Comparison of ENCODE assay signal across 12 mouse cellular contexts in the genomic region with DNA sequence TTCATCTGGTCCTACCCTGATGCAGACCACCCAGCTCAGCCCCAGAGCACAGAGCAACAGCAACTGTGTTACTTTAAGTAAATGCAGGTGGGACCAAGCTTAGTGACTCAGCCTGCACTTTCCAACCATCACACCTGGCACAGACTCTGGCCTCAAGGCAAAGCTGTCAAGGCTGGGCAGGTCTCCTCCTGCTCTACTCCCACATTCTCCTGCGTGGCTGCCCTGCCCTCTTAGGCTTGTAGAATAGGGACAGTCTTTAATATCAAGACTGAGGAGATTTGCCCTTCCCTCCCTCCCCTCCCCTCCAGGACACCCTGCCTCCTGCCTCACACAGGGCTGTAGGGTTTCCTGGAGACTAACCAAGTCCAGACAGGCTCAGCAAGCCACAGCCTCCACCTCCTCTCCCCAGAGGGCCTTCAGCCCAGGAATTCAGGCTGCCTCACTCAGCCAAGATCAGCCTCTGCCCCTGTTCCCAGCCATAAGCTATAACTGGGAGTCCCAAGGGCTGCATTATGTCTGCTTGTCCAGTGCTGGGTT. TPM values are rescaled to one million over a fixed set of nuclear protein-coding genes. Genes with fewer than 3 reads are reported as not detected.
DNase-seq lines count a peak whose midpoint lies in the region; ATAC-seq and TF ChIP-seq lines count a peak whose summit lies in the region.
"Had no signal": no experiment of that assay in that cellular context is flagged by ENCODE, and none has a peak within 500 bp of the region (broad histone marks: within the 10 kb centered on the region; RNA-seq: fewer than 3 reads in every experiment).

No protein-coding gene starts in this region.

- H3K9me3 ChIP-seq in hindbrain, embryonic 10.5 days, result peaks cover 6% of the 10 kb centered on the region; the same call in 1 of the 2 replicates
- no peaks in the 10 kb centered on the region for H3K9me3 ChIP-seq in hindbrain, postnatal 0 days (ENCODE audit: low read length)
- no peaks in the 10 kb centered on the region for H3K9me3 ChIP-seq in embryonic facial prominence, embryonic 15.5 days (replicated peaks)
- no peaks in the 10 kb centered on the region for H3K9me3 ChIP-seq in limb, embryonic 14.5 days (ENCODE audit: control insufficient read depth, low read length)
- H3K9me3 ChIP-seq in forebrain, embryonic 11.5 days (ENCODE audit: control insufficient read depth, low read length), result no peaks in the 10 kb centered on the region; the same call in 1 of the 2 replicates

- ATAC-seq in hindbrain, postnatal 0 days, result no peak
- peak; percentile 82 for ATAC-seq in embryonic facial prominence, embryonic 15.5 days (ENCODE audit: insufficient number of reproducible peaks, low FRiP score, low TSS enrichment, low read depth)
- ATAC-seq in limb, embryonic 14.5 days (ENCODE audit: low FRiP score, low read depth), result peak; percentile 78
- ATAC-seq in forebrain, embryonic 11.5 days (replicated peaks; ENCODE audit: low FRiP score), result no peak

- no peaks in the 10 kb centered on the region for H3K36me3 ChIP-seq in hindbrain, embryonic 10.5 days
- no peaks in the 10 kb centered on the region for H3K36me3 ChIP-seq in hindbrain, postnatal 0 days (ENCODE audit: insufficient read depth, low read length)
- no peaks in the 10 kb centered on the region for H3K36me3 ChIP-seq in embryonic facial prominence, embryonic 15.5 days
- H3K36me3 ChIP-seq in limb, embryonic 14.5 days (ENCODE audit: control insufficient read depth, insufficient read depth, low read length), result no peaks in the 10 kb centered on the region
- H3K36me3 ChIP-seq in forebrain, embryonic 11.5 days (ENCODE audit: control insufficient read depth, insufficient read depth, low read length), result no peaks in the 10 kb centered on the region

- TF ChIP-seq CTCF in hindbrain, postnatal 0 days (IDR thresholded peaks at IDR 0.05; ENCODE audit: low read depth), result no peak

- peaks cover 7% of the 10 kb centered on the region; the same call in 1 of the 2 replicates for H3K4me1 ChIP-seq in hindbrain, embryonic 10.5 days (replicated peaks)
- no peaks in the 10 kb centered on the region for H3K4me1 ChIP-seq in hindbrain, postnatal 0 days (ENCODE audit: insufficient read depth, low read length)
- H3K4me1 ChIP-seq in embryonic facial prominence, embryonic 15.5 days, result peaks cover 14% of the 10 kb centered on the region
- H3K4me1 ChIP-seq in limb, embryonic 14.5 days (ENCODE audit: control insufficient read depth, insufficient read depth, low read length), result peaks cover 14% of the 10 kb centered on the region
- no peaks in the 10 kb centered on the region for H3K4me1 ChIP-seq in forebrain, embryonic 11.5 days (replicated peaks; ENCODE audit: control insufficient read depth, insufficient read depth, low read length)

- DNase-seq in hindbrain, embryonic 10.5 days (ENCODE audit: low spot score), result no peak
- DNase-seq in hindbrain, postnatal 0 days (ENCODE audit: low spot score), result no peak
- peak; percentile 78 for DNase-seq in NIH3T3 (ENCODE audit: low read depth)
- DNase-seq in limb, embryonic 14.5 days (ENCODE audit: low spot score), result peak; percentile 64
- no peak for DNase-seq in spleen, postnatal 14 days (ENCODE audit: low spot score in 2 of 2)
- DNase-seq in forebrain, embryonic 11.5 days (ENCODE audit: low spot score), result no peak
- DNase-seq: cerebellum, adult 18-20 months; lung, postnatal 14 days; midbrain, embryonic 14.5 days had no signal

- H3K27ac ChIP-seq in hindbrain, embryonic 10.5 days, result 0 out of 2 replicates have a peak overlapping the region, but pooled peaks have one; percentile 6
- no peak overlapping the region for H3K27ac ChIP-seq in hindbrain, postnatal 0 days
- peak overlapping the region; percentile 80 for H3K27ac ChIP-seq in embryonic facial prominence, embryonic 15.5 days (replicated peaks)
- H3K27ac ChIP-seq in limb, embryonic 14.5 days (replicated peaks; ENCODE audit: low read depth, low read length), result peak overlapping the region; percentile 67
- no peak overlapping the region for H3K27ac ChIP-seq in forebrain, embryonic 11.5 days (ENCODE audit: low read depth, low read length)

- no peak for TF ChIP-seq POLR2A in limb, embryonic 14.5 days (IDR thresholded peaks at IDR 0.05; ENCODE audit: borderline replicate concordance, extremely low read depth, insufficient read depth, insufficient read length)

- H3K4me2 ChIP-seq in hindbrain, postnatal 0 days (ENCODE audit: low read depth, low read length), result no peak overlapping the region
- no peak overlapping the region for H3K4me2 ChIP-seq in embryonic facial prominence, embryonic 15.5 days (replicated peaks)
- no peak overlapping the region for H3K4me2 ChIP-seq in limb, embryonic 14.5 days (replicated peaks; ENCODE audit: low read depth, low read length, severe bottlenecking)
- no peak overlapping the region for H3K4me2 ChIP-seq in forebrain, embryonic 11.5 days (ENCODE audit: low read depth, low read length, severe bottlenecking)

- no peaks in the 10 kb centered on the region for H3K27me3 ChIP-seq in hindbrain, embryonic 10.5 days (ENCODE audit: insufficient read depth, poor library complexity, severe bottlenecking)
- H3K27me3 ChIP-seq in hindbrain, postnatal 0 days (ENCODE audit: insufficient read depth, low read length), result no peaks in the 10 kb centered on the region
- no peaks in the 10 kb centered on the region for H3K27me3 ChIP-seq in embryonic facial prominence, embryonic 15.5 days
- no peaks in the 10 kb centered on the region for H3K27me3 ChIP-seq in limb, embryonic 14.5 days (ENCODE audit: control insufficient read depth, insufficient read depth, low read length)
- no peaks in the 10 kb centered on the region for H3K27me3 ChIP-seq in forebrain, embryonic 11.5 days (ENCODE audit: control insufficient read depth, insufficient read depth, low read length)

- no peak overlapping the region for H3K9ac ChIP-seq in hindbrain, postnatal 0 days (replicated peaks; ENCODE audit: low read length)
- H3K9ac ChIP-seq in embryonic facial prominence, embryonic 15.5 days, result no peak overlapping the region
- peak overlapping the region; percentile 31; the same call in 1 of the 2 replicates for H3K9ac ChIP-seq in limb, embryonic 14.5 days (ENCODE audit: low read depth, low read length, severe bottlenecking)
- no peak overlapping the region for H3K9ac ChIP-seq in forebrain, embryonic 11.5 days (ENCODE audit: low read length)

- WGBS in hindbrain, embryonic 10.5 days, result 50% methylated on average over 1 of the region's 1 CpGs
- WGBS in hindbrain, postnatal 0 days, result 35% methylated on average over 1 of the region's 1 CpGs
- 29% methylated on average over 1 of the region's 1 CpGs for WGBS in embryonic facial prominence, embryonic 15.5 days
- WGBS in limb, embryonic 14.5 days, result 19% methylated on average over 1 of the region's 1 CpGs
- 39% methylated on average over 1 of the region's 1 CpGs for WGBS in forebrain, embryonic 11.5 days

- no peak overlapping the region for H3K4me3 ChIP-seq in hindbrain, embryonic 10.5 days
- H3K4me3 ChIP-seq in hindbrain, postnatal 0 days (ENCODE audit: low read length), result no peak overlapping the region
- H3K4me3 ChIP-seq in embryonic facial prominence, embryonic 15.5 days (replicated peaks), result no peak overlapping the region
- no peak overlapping the region for H3K4me3 ChIP-seq in limb, embryonic 14.5 days (replicated peaks; ENCODE audit: low read length)
- no peak overlapping the region for H3K4me3 ChIP-seq in forebrain, embryonic 11.5 days (ENCODE audit: low read depth, low read length)

RNA-seq across cellular contexts. Expression of a gene that starts 13.9 kb away (rescaled TPM):
- 0.97 and 4.0 TPM in 2 replicates for polyA plus RNA-seq in hindbrain, embryonic 10.5 days (2016; fragmentation: Nextera tagmentation; extraction: Ambion mirVana)
- 1.1 TPM in 1 of 2 replicates, not detected in the other for total RNA-seq in hindbrain, postnatal 0 days (2014; rRNA removed)
- 3.7 and 5.0 TPM in 2 replicates for polyA plus RNA-seq in hindbrain, postnatal 0 days (2015; fragmentation: Nextera tagmentation; extraction: Ambion mirVana)
- polyA plus RNA-seq in embryonic facial prominence, embryonic 15.5 days (2015; fragmentation: Nextera tagmentation; extraction: Ambion mirVana), result 187 and 265 TPM in 2 replicates
- polyA plus RNA-seq in limb, embryonic 14.5 days (2012; rRNA removed), result 198 and 208 TPM in 2 replicates
- polyA plus RNA-seq in limb, embryonic 14.5 days (2014; fragmentation: Nextera tagmentation; extraction: Ambion mirVana), result 37.9 and 48.4 TPM in 2 replicates
- polyA plus RNA-seq in forebrain, embryonic 11.5 days (2014; fragmentation: Nextera tagmentation; extraction: Ambion mirVana), result 0.52 and 0.88 TPM in 2 replicates
- total RNA-seq: gastrocnemius, adult 8-10 months; hematopoietic stem cell, adult 5-6 weeks had no signal

RNA-seq across cellular contexts. Expression of a gene that starts 16.1 kb away (rescaled TPM):
- 3.9 and 4.0 TPM in 2 replicates for polyA plus RNA-seq in hindbrain, embryonic 10.5 days (2016; fragmentation: Nextera tagmentation; extraction: Ambion mirVana)
- total RNA-seq in hindbrain, postnatal 0 days (2014; rRNA removed), result 0.47 and 8.4 TPM in 2 replicates
- polyA plus RNA-seq in hindbrain, postnatal 0 days (2015; fragmentation: Nextera tagmentation; extraction: Ambion mirVana), result 5.0 and 5.8 TPM in 2 replicates
- 15.4 and 18.0 TPM in 2 replicates for polyA plus RNA-seq in embryonic facial prominence, embryonic 15.5 days (2015; fragmentation: Nextera tagmentation; extraction: Ambion mirVana)
- polyA plus RNA-seq in limb, embryonic 14.5 days (2012; rRNA removed), result 17.9 and 18.0 TPM in 2 replicates
- 5.9 and 7.0 TPM in 2 replicates for polyA plus RNA-seq in limb, embryonic 14.5 days (2014; fragmentation: Nextera tagmentation; extraction: Ambion mirVana)
- 1.1 and 1.7 TPM in 2 replicates for polyA plus RNA-seq in forebrain, embryonic 11.5 days (2014; fragmentation: Nextera tagmentation; extraction: Ambion mirVana)

RNA-seq across cellular contexts. Expression of a gene that starts 24.8 kb away (rescaled TPM):
- 87.9 and 93.3 TPM in 2 replicates for polyA plus RNA-seq in hindbrain, embryonic 10.5 days (2016; fragmentation: Nextera tagmentation; extraction: Ambion mirVana)
- total RNA-seq in hindbrain, postnatal 0 days (2014; rRNA removed), result 95.5 and 131 TPM in 2 replicates
- 122 and 127 TPM in 2 replicates for polyA plus RNA-seq in hindbrain, postnatal 0 days (2015; fragmentation: Nextera tagmentation; extraction: Ambion mirVana)
- 226 and 231 TPM in 2 replicates for polyA plus RNA-seq in embryonic facial prominence, embryonic 15.5 days (2015; fragmentation: Nextera tagmentation; extraction: Ambion mirVana)
- polyA plus RNA-seq in limb, embryonic 14.5 days (2012; rRNA removed), result 165 and 172 TPM in 2 replicates
- 176 and 200 TPM in 2 replicates for polyA plus RNA-seq in limb, embryonic 14.5 days (2014; fragmentation: Nextera tagmentation; extraction: Ambion mirVana)
- polyA plus RNA-seq in forebrain, embryonic 11.5 days (2014; fragmentation: Nextera tagmentation; extraction: Ambion mirVana), result 70.6 and 74.0 TPM in 2 replicates

RNA-seq across cellular contexts. Expression of a gene that starts 31.5 kb away (rescaled TPM):
- 0.40 TPM in 1 of 2 replicates, not detected in the other for polyA plus RNA-seq in hindbrain, embryonic 10.5 days (2016; fragmentation: Nextera tagmentation; extraction: Ambion mirVana)
- total RNA-seq in hindbrain, postnatal 0 days (2014; rRNA removed), result 0.07 TPM in 1 of 2 replicates, not detected in the other
- 0.53 and 0.62 TPM in 2 replicates for polyA plus RNA-seq in hindbrain, postnatal 0 days (2015; fragmentation: Nextera tagmentation; extraction: Ambion mirVana)
- polyA plus RNA-seq in embryonic facial prominence, embryonic 15.5 days (2015; fragmentation: Nextera tagmentation; extraction: Ambion mirVana), result 1.1 and 1.4 TPM in 2 replicates
- polyA plus RNA-seq in limb, embryonic 14.5 days (2012; rRNA removed), result 0.19 and 0.25 TPM in 2 replicates
- 0.58 and 0.94 TPM in 2 replicates for polyA plus RNA-seq in limb, embryonic 14.5 days (2014; fragmentation: Nextera tagmentation; extraction: Ambion mirVana)
- polyA plus RNA-seq in forebrain, embryonic 11.5 days (2014; fragmentation: Nextera tagmentation; extraction: Ambion mirVana), result 0.60 and 0.69 TPM in 2 replicates
- total RNA-seq: hematopoietic stem cell, adult 5-6 weeks had no signal

RNA-seq across cellular contexts. Expression of a gene that starts 41.4 kb away (rescaled TPM):
- 312 TPM in 2 replicates for polyA plus RNA-seq in hindbrain, embryonic 10.5 days (2016; fragmentation: Nextera tagmentation; extraction: Ambion mirVana)
- total RNA-seq in hindbrain, postnatal 0 days (2014; rRNA removed), result 233 and 275 TPM in 2 replicates
- 179 and 191 TPM in 2 replicates for polyA plus RNA-seq in hindbrain, postnatal 0 days (2015; fragmentation: Nextera tagmentation; extraction: Ambion mirVana)
- polyA plus RNA-seq in embryonic facial prominence, embryonic 15.5 days (2015; fragmentation: Nextera tagmentation; extraction: Ambion mirVana), result 211 and 225 TPM in 2 replicates
- polyA plus RNA-seq in limb, embryonic 14.5 days (2012; rRNA removed), result 525 and 571 TPM in 2 replicates
- polyA plus RNA-seq in limb, embryonic 14.5 days (2014; fragmentation: Nextera tagmentation; extraction: Ambion mirVana), result 208 and 225 TPM in 2 replicates
- 338 and 382 TPM in 2 replicates for polyA plus RNA-seq in forebrain, embryonic 11.5 days (2014; fragmentation: Nextera tagmentation; extraction: Ambion mirVana)

Comparison
In these comparisons a context has a peak if more than half of its experiments do, and no peak if none do; other contexts are left out.
1. H3K27ac ChIP-seq: peak in hindbrain, embryonic 10.5 days (single experiment), embryonic facial prominence, embryonic 15.5 days (single experiment) and limb, embryonic 14.5 days (single experiment); none in hindbrain, postnatal 0 days (single experiment) and forebrain, embryonic 11.5 days (single experiment).
2. DNase-seq: peak in NIH3T3 (single experiment) and limb, embryonic 14.5 days (single experiment); none in hindbrain, embryonic 10.5 days (single experiment), hindbrain, postnatal 0 days (single experiment), spleen, postnatal 14 days (0 of 2) and forebrain, embryonic 11.5 days (single experiment).
3. ATAC-seq: peak in embryonic facial prominence, embryonic 15.5 days (single experiment) and limb, embryonic 14.5 days (single experiment); none in hindbrain, postnatal 0 days (single experiment) and forebrain, embryonic 11.5 days (single experiment).